Mouse (Mus musculus) limb, embryonic 14.5 days (tissue): ENCODE results near the gene Xaf1. TPM values are rescaled to one million over a fixed set of nuclear protein-coding genes. Genes with fewer than 3 reads are reported as not detected.

Experiments used
- ATAC-seq: fragments of 200-750 bp; cut with Nextera tagmentation; 2 replicates; pipeline ENCODE4 v1.8.0; 2017; ENCODE audit warnings: low read depth, moderate number of reproducible peaks, moderate TSS enrichment; ENCODE audit not compliant: low FRiP score
- DNase-seq: peaks from one replicate; pipeline ENCODE4 v3.0.0-alpha.2; 2015; ENCODE audit warnings: low spot score
- H3K27ac ChIP-seq: fragments of 300-500 bp; sonication (generic); replicated peaks from 2 replicates; pipeline ENCODE4 v1.5.1; 2014; ENCODE audit warnings: low read depth, mild to moderate bottlenecking, low read length, moderate library complexity, mixed read lengths
- H3K27me3 ChIP-seq: fragments of 300-500 bp; sonication (generic); 2 replicates; pipeline ENCODE4 v1.6.1; 2014; ENCODE audit warnings: low read length, mixed read lengths; ENCODE audit not compliant: control insufficient read depth, insufficient read depth
- H3K36me3 ChIP-seq: fragments of 300-500 bp; sonication (generic); 2 replicates; pipeline ENCODE4 v1.6.1; 2014; ENCODE audit warnings: mild to moderate bottlenecking, low read length, moderate library complexity, mixed read lengths; ENCODE audit not compliant: control insufficient read depth, insufficient read depth
- H3K4me1 ChIP-seq: fragments of 300-500 bp; sonication (generic); 2 replicates; pipeline ENCODE4 v1.6.1; 2014; ENCODE audit warnings: antibody characterized with exemption, low read length, mixed read lengths; ENCODE audit not compliant: control insufficient read depth, insufficient read depth
- H3K4me2 ChIP-seq: fragments of 300-500 bp; sonication (generic); replicated peaks from 2 replicates; pipeline ENCODE4 v1.6.1; 2014; ENCODE audit warnings: low read depth, mild to moderate bottlenecking, low read length, moderate library complexity; ENCODE audit not compliant: severe bottlenecking
- H3K4me3 ChIP-seq: fragments of 300-500 bp; sonication (generic); replicated peaks from 2 replicates; pipeline ENCODE4 v1.5.1; 2014; ENCODE audit warnings: low read length
- H3K9ac ChIP-seq: fragments of 300-500 bp; sonication (generic); 2 replicates; pipeline ENCODE4 v1.6.1; 2014; ENCODE audit warnings: mild to moderate bottlenecking, low read depth, low read length, moderate library complexity; ENCODE audit not compliant: severe bottlenecking
- H3K9me3 ChIP-seq: fragments of 300-500 bp; sonication (generic); 2 replicates; pipeline ENCODE4 v1.6.1; 2016; ENCODE audit warnings: low read length; ENCODE audit not compliant: control insufficient read depth
- POLR2A ChIP-seq: fragments of 200-500 bp; IDR thresholded peaks from 2 replicates; pipeline ENCODE4 v1.8.0; 2012; ENCODE audit warnings: inconsistent platforms, mild to moderate bottlenecking, moderate library complexity, borderline replicate concordance; ENCODE audit not compliant: insufficient read depth, insufficient read length; ENCODE audit errors: extremely low read depth
- WGBS: fragments of 180-500 bp; shearing (Covaris S2); extraction: QIAGEN DNeasy Blood & Tissue Kit; methylation state at CpG from one replicate; pipeline ENCODE4 v1.1.7; 2014; 5-methylcytosine and 5-hydroxymethylcytosine counted together
- polyA plus RNA-seq, 2 experiments: library from polyadenylated mRNA; depleted of rRNA in 1 of 2; stranded (reverse) in 1 of 2; unstranded in 1 of 2; fragments of >200 nt; fragmentation: Nextera tagmentation in 1 of 2; extraction: Ambion mirVana in 1 of 2; gene quantifications; 2 replicates each; pipeline versions ENCODE4 v1.2.1 to v1.2.3; 2012 to 2014

Gene Xaf1
- polyA plus RNA-seq (2012; rRNA removed) (1.1 and 2.9 TPM in 2 replicates), polyA plus RNA-seq (2014; fragmentation: Nextera tagmentation; extraction: Ambion mirVana) (1.9 and 2.0 TPM in 2 replicates)

- H3K9me3 ChIP-seq: no peaks in the 10 kb centered on the region
- WGBS: 31% methylated on average over 6 of the region's 6 CpGs
- no peak within 1 kb of the TSS for H3K4me2 ChIP-seq
- ATAC-seq (no peak), DNase-seq (no peak)
- no peaks in the 10 kb centered on the region for H3K27me3 ChIP-seq
- H3K36me3 ChIP-seq: no peaks in the 10 kb centered on the region
- H3K27ac ChIP-seq: no peak within 1 kb of the TSS
- TF ChIP-seq POLR2A: no peak
- H3K4me3 ChIP-seq: no peak within 1 kb of the TSS
- H3K9ac ChIP-seq: 0 out of 2 replicates have a peak within 1 kb of the TSS, but pooled peaks have one; percentile 3
- no peaks in the 10 kb centered on the region for H3K4me1 ChIP-seq
These were observed at the start of gene Xaf1 for GRCm38 (mm10) chr11:72301334-72301733. Gene Xaf1, plus strand, starts transcription at chr11:72301629.

GRCm38 (mm10) chr11:72255629-72256028 lies 45.8 kb upstream of the Xaf1 start:
- H3K27me3 ChIP-seq: no peaks in the 10 kb centered on the region
- H3K9me3 ChIP-seq: no peaks in the 10 kb centered on the region
- H3K9ac ChIP-seq: no peak overlapping the region
- ATAC-seq: no peak
- 93% methylated on average over 4 of the region's 4 CpGs for WGBS
- no peak for DNase-seq
- no peak for TF ChIP-seq POLR2A
- H3K27ac ChIP-seq: no peak overlapping the region
- H3K4me2 ChIP-seq: no peak overlapping the region
- no peak overlapping the region for H3K4me3 ChIP-seq
- H3K36me3 ChIP-seq: no peaks in the 10 kb centered on the region
- H3K4me1 ChIP-seq: no peaks in the 10 kb centered on the region

- 81% methylated on average over 2 of the region's 2 CpGs for WGBS
- no peaks in the 10 kb centered on the region for H3K9me3 ChIP-seq
- no peaks in the 10 kb centered on the region for H3K27me3 ChIP-seq
- H3K27ac ChIP-seq: no peak overlapping the region
- H3K4me2 ChIP-seq: no peak overlapping the region
- no peaks in the 10 kb centered on the region for H3K36me3 ChIP-seq
- no peak for DNase-seq
- no peaks in the 10 kb centered on the region for H3K4me1 ChIP-seq
- H3K4me3 ChIP-seq: no peak overlapping the region
- no peak for ATAC-seq
- no peak overlapping the region for H3K9ac ChIP-seq
- no peak for TF ChIP-seq POLR2A
These were observed 45.0 kb upstream of the Xaf1 start for GRCm38 (mm10) chr11:72256441-72256840.

- H3K4me1 ChIP-seq: peaks cover 4% of the 10 kb centered on the region; the same call in 1 of the 2 replicates
- H3K9ac ChIP-seq: no peak overlapping the region
- no peaks in the 10 kb centered on the region for H3K36me3 ChIP-seq
- no peak for TF ChIP-seq POLR2A
- no peak overlapping the region for H3K4me2 ChIP-seq
- peaks cover 27% of the 10 kb centered on the region for H3K27me3 ChIP-seq
- H3K27ac ChIP-seq: no peak overlapping the region
- 4% methylated on average over 11 of the region's 11 CpGs for WGBS
- H3K4me3 ChIP-seq: no peak overlapping the region
- no peaks in the 10 kb centered on the region for H3K9me3 ChIP-seq
- ATAC-seq (no peak), DNase-seq (no peak)
These were observed 35.9 kb upstream of the Xaf1 start for GRCm38 (mm10) chr11:72265483-72265882.

- Histone ChIP-seq H3K9ac (peak overlapping the region; percentile 38), H3K4me2 (peak overlapping the region; percentile 66), H3K9me3 (no peaks in the 10 kb centered on the region), H3K4me1 (peaks cover 4% of the 10 kb centered on the region; the same call in 1 of the 2 replicates), H3K36me3 (no peaks in the 10 kb centered on the region), H3K27ac (no peak overlapping the region), H3K27me3 (peaks cover 27% of the 10 kb centered on the region), H3K4me3 (peak overlapping the region; percentile 37)
- DNase-seq: peak; percentile 62
- WGBS: 2% methylated on average over 40 of the region's 46 CpGs
- peak; percentile 74; the same call in 1 of the 2 replicates for ATAC-seq
- TF ChIP-seq POLR2A: no peak
These were observed 35.0 kb upstream of the Xaf1 start for GRCm38 (mm10) chr11:72266207-72266959.
